Mouse (Mus musculus) embryo, embryonic 10.5 days (tissue): Measurements from ENCODE around the gene Acat3.
"Not testable (repeated sequence)": the region's sequence is repeated elsewhere in the genome, so short reads cannot be mapped to it uniquely, and the experiment has no call there.

Source experiments
- DNase-seq: peaks from one replicate; pipeline ENCODE4 v3.0.0-alpha.2; 2015; ENCODE audit warnings: low spot score

The Acat3 gene

GRCm38 (mm10) chr17:12940151-12940805 is at the start of gene Acat3:
Gene Acat3, minus strand, starts transcription at chr17:12940600.
- DNase-seq, result peak; percentile 14

GRCm38 (mm10) chr17:12988096-12988495 is 47.7 kb upstream of the Acat3 start:
- not testable (repeated sequence) for DNase-seq

GRCm38 (mm10) chr17:12983988-12984387 is 43.6 kb upstream of the Acat3 start:
- DNase-seq, result no peak

- DNase-seq, result no peak
Observed at GRCm38 (mm10) chr17:12978546-12978945, 38.1 kb upstream of the Acat3 start.

- DNase-seq, result no peak
Observed at GRCm38 (mm10) chr17:12973851-12974250, 33.5 kb upstream of the Acat3 start.

- no peak for DNase-seq
Observed at GRCm38 (mm10) chr17:12967173-12967572, 26.8 kb upstream of the Acat3 start.

GRCm38 (mm10) chr17:12963476-12963875 is 23.1 kb upstream of the Acat3 start:
- no peak for DNase-seq

- peak; percentile 94 for DNase-seq
Observed at GRCm38 (mm10) chr17:12960331-12960873, 20.0 kb upstream of the Acat3 start, which contains the start of gene Acat2. Gene Acat2, minus strand, starts transcription at chr17:12960747.

- DNase-seq, result not testable (repeated sequence)
Observed at GRCm38 (mm10) chr17:12959377-12959776, 19.0 kb upstream of the Acat3 start.

GRCm38 (mm10) chr17:12956664-12957063 is 16.3 kb upstream of the Acat3 start:
- no peak for DNase-seq

- no peak for DNase-seq
Observed at GRCm38 (mm10) chr17:12949669-12950068, 9.3 kb upstream of the Acat3 start.

- no peak for DNase-seq
Observed at GRCm38 (mm10) chr17:12942459-12943162, 2.2 kb upstream of the Acat3 start.

- no peak for DNase-seq
Observed at GRCm38 (mm10) chr17:12941543-12942260, 1.3 kb upstream of the Acat3 start.

- DNase-seq, result not testable (repeated sequence)
Observed at GRCm38 (mm10) chr17:12939377-12940148, 837 bp downstream of the Acat3 start.

- DNase-seq, result no peak
Observed at GRCm38 (mm10) chr17:12938077-12938476, 2.3 kb downstream of the Acat3 start.

GRCm38 (mm10) chr17:12937412-12937970 is 2.9 kb downstream of the Acat3 start:
- no peak for DNase-seq

GRCm38 (mm10) chr17:12935719-12936118 is 4.7 kb downstream of the Acat3 start:
- no peak for DNase-seq

- not testable (repeated sequence) for DNase-seq
Observed at GRCm38 (mm10) chr17:12931576-12931975, 8.8 kb downstream of the Acat3 start.

GRCm38 (mm10) chr17:12925703-12926180 is 14.7 kb downstream of the Acat3 start:
- DNase-seq, result no peak

GRCm38 (mm10) chr17:12925001-12925400 is 15.4 kb downstream of the Acat3 start:
- no peak for DNase-seq

GRCm38 (mm10) chr17:12921073-12921472 is 19.3 kb downstream of the Acat3 start:
- no peak for DNase-seq
